Mouse (Mus musculus) spleen, postnatal 4 days (tissue): ENCODE measurements around the gene Ppp2r2d.

Experiments
- DNase-seq, 2 experiments: peaks; one replicate each; pipeline ENCODE4 v3.0.0; 2022; ENCODE audit warnings: low spot score in 2 of 2

Ppp2r2d gene

DNA sequence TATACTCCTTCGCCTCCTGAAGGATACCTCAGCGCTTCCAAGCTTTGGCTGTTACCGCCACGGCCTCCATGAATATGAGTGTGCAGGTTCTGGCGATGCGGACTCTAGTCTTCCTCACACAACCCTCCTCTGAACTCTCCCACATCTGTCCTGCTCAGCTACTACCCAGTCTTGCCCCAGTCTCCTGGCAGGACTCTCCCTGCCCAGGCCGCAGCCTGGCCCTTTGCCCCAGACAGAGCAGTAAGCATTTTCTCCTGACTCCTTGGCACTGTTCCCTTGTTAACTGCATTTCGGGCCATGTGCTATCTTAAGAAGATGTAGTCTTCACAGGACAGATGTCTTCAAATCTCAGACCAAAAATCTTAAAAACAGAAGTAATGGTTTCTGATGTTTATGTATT, 75.7 kb downstream of the Ppp2r2d start:
- no peak for DNase-seq

DNA sequence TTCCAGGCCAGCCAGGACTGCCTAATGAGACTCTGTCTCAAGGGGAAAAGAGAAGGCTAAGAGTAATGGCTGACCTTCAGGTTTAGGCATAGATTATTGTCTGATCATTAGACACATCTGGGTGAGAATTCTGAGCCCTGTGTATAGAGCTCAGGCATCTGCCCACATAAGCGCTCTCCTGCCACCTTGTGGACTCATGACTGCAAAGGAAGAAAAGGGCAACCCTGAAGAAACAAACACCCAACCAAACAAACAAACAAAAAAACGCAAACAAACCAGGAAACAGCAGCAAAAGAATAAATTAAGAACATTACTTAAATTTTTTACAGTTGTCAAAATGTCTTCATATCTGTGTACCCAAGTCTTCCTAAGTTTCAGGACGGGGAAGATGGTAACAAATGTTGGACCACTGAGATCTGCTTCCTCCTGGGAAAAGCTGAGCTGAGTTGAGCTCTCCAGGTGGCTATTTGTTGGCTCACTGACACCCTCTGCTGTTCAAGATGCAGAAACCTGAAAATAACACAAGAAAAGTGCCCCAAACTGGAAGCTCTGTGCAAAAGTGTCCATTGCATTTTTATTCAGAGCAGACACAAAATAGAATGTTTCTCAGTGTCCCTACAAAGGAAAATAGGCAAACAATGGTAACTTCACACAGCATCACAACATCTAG, 78.0 kb downstream of the Ppp2r2d start:
- DNase-seq = no peak

GRCm38 (mm10) chr7:138928456-138928855, 82.6 kb downstream of the Ppp2r2d start:
- DNase-seq = no peak
